Mouse (Mus musculus) heart, embryonic 16.5 days (tissue): ENCODE measurements around the gene Fam155a. TPM values are rescaled to one million over a fixed set of nuclear protein-coding genes. Genes with fewer than 3 reads are reported as not detected.

Experiments used
- ATAC-seq: fragments of 200-750 bp; cut with Nextera tagmentation; replicated peaks from 2 replicates; pipeline ENCODE4 v1.8.0; 2017; ENCODE audit warnings: moderate number of reproducible peaks; ENCODE audit not compliant: insufficient read depth, low FRiP score; ENCODE audit errors: extremely low read depth
- H3K27ac ChIP-seq: fragments of 300-500 bp; sonication (generic); 2 replicates; pipeline ENCODE4 v1.5.1; 2014; ENCODE audit warnings: mild to moderate bottlenecking, low read length, control low read depth, moderate library complexity
- H3K27me3 ChIP-seq: fragments of 300-500 bp; sonication (generic); 2 replicates; pipeline ENCODE4 v1.6.1; 2014; ENCODE audit warnings: low read length, mixed read lengths; ENCODE audit not compliant: control insufficient read depth, insufficient read depth
- H3K36me3 ChIP-seq: fragments of 300-500 bp; sonication (generic); 2 replicates; pipeline ENCODE4 v1.6.1; 2014; ENCODE audit not compliant: control insufficient read depth, insufficient read depth
- H3K4me1 ChIP-seq: fragments of 300-500 bp; sonication (generic); 2 replicates; pipeline ENCODE4 v1.6.1; 2014; ENCODE audit warnings: low read length, mixed read lengths; ENCODE audit not compliant: control insufficient read depth, insufficient read depth
- H3K4me2 ChIP-seq: fragments of 300-500 bp; sonication (generic); 2 replicates; pipeline ENCODE4 v1.6.1; 2014; ENCODE audit warnings: low read depth, mild to moderate bottlenecking, control low read depth, low read length
- H3K4me3 ChIP-seq: fragments of 300-500 bp; sonication (generic); 2 replicates; pipeline ENCODE4 v1.5.1; 2014; ENCODE audit warnings: mild to moderate bottlenecking, control low read depth, low read length
- H3K9ac ChIP-seq: fragments of 300-500 bp; sonication (generic); 2 replicates; pipeline ENCODE4 v1.6.1; 2014; ENCODE audit warnings: low read length, control low read depth
- H3K9me3 ChIP-seq: fragments of 300-500 bp; sonication (generic); replicated peaks from 2 replicates; pipeline ENCODE4 v1.6.1; 2016; ENCODE audit warnings: low read length; ENCODE audit not compliant: control insufficient read depth
- WGBS: fragments of 180-500 bp; shearing (Covaris S2); extraction: QIAGEN DNeasy Blood & Tissue Kit; methylation state at CpG from one replicate; pipeline ENCODE4 v1.1.7; 2014; 5-methylcytosine and 5-hydroxymethylcytosine counted together
- polyA plus RNA-seq: library from polyadenylated mRNA; unstranded; fragments of >200 nt; fragmentation: Nextera tagmentation; extraction: Ambion mirVana; gene quantifications from 2 replicates; pipeline ENCODE4 v1.2.1, GENCODE M21; 2015

Gene Fam155a
- polyA plus RNA-seq, 1 experiment from 2014 or later: 0.07 TPM

GRCm38 (mm10) chr8:9793351-9793750 lies 22.4 kb upstream of the Fam155a start:
- no peak overlapping the region for H3K27ac ChIP-seq
- H3K4me1 ChIP-seq: no peaks in the 10 kb centered on the region
- WGBS: 60% methylated on average over 9 of the region's 9 CpGs
- no peak overlapping the region for H3K4me2 ChIP-seq
- H3K27me3 ChIP-seq: no peaks in the 10 kb centered on the region
- no peak for ATAC-seq
- H3K36me3 ChIP-seq: no peaks in the 10 kb centered on the region
- no peak overlapping the region for H3K9ac ChIP-seq
- no peak overlapping the region for H3K4me3 ChIP-seq
- no peaks in the 10 kb centered on the region for H3K9me3 ChIP-seq

GRCm38 (mm10) chr8:9780332-9780731 lies 9.4 kb upstream of the Fam155a start:
- Histone ChIP-seq H3K4me1 (no peaks in the 10 kb centered on the region), H3K27ac (no peak overlapping the region), H3K9me3 (no peaks in the 10 kb centered on the region), H3K27me3 (no peaks in the 10 kb centered on the region; the same call in 1 of the 2 replicates), H3K36me3 (no peaks in the 10 kb centered on the region), H3K4me3 (no peak overlapping the region), H3K9ac (no peak overlapping the region), H3K4me2 (no peak overlapping the region)
- 71% methylated on average over 10 of the region's 10 CpGs for WGBS
- ATAC-seq: no peak

GRCm38 (mm10) chr8:9778148-9778547 lies 7.2 kb upstream of the Fam155a start:
- H3K4me1 ChIP-seq: no peaks in the 10 kb centered on the region
- H3K4me2 ChIP-seq: no peak overlapping the region
- H3K27ac ChIP-seq: no peak overlapping the region
- no peaks in the 10 kb centered on the region for H3K36me3 ChIP-seq
- ATAC-seq: no peak
- H3K27me3 ChIP-seq: peaks cover 6% of the 10 kb centered on the region; the same call in 1 of the 2 replicates
- WGBS: 70% methylated on average over 8 of the region's 8 CpGs
- no peaks in the 10 kb centered on the region for H3K9me3 ChIP-seq
- H3K9ac ChIP-seq: no peak overlapping the region
- no peak overlapping the region for H3K4me3 ChIP-seq

- Histone ChIP-seq H3K27me3 (peaks cover 17% of the 10 kb centered on the region), H3K4me3 (no peak overlapping the region), H3K4me2 (no peak overlapping the region), H3K9me3 (no peaks in the 10 kb centered on the region), H3K9ac (no peak overlapping the region), H3K4me1 (0 out of 2 replicates have a peak, but pooled peaks cover 3% of the 10 kb centered on the region), H3K27ac (no peak overlapping the region), H3K36me3 (no peaks in the 10 kb centered on the region)
- WGBS: 75% methylated on average over 10 of the region's 10 CpGs
- no peak for ATAC-seq
Observed at GRCm38 (mm10) chr8:9776818-9777217, 5.9 kb upstream of the Fam155a start.

- ATAC-seq: no peak
- Histone ChIP-seq H3K9me3 (0 out of 2 replicates have a peak, but pooled peaks cover 3% of the 10 kb centered on the region), H3K27ac (no peak overlapping the region), H3K4me1 (peaks cover 13% of the 10 kb centered on the region), H3K4me3 (peak overlapping the region; percentile 56; the same call in 1 of the 2 replicates), H3K9ac (no peak overlapping the region), H3K4me2 (peak overlapping the region; percentile 86; the same call in 1 of the 2 replicates), H3K27me3 (peaks cover 39% of the 10 kb centered on the region), H3K36me3 (no peaks in the 10 kb centered on the region)
- WGBS: 7% methylated on average over 6 of the region's 6 CpGs
Observed at GRCm38 (mm10) chr8:9772519-9772840, 1.5 kb upstream of the Fam155a start.

GRCm38 (mm10) chr8:9771606-9772518 lies 901 bp upstream of the Fam155a start:
- Histone ChIP-seq H3K27me3 (peaks cover 39% of the 10 kb centered on the region), H3K9me3 (0 out of 2 replicates have a peak, but pooled peaks cover 3% of the 10 kb centered on the region), H3K27ac (no peak overlapping the region), H3K4me3 (peak overlapping the region; percentile 56), H3K4me1 (peaks cover 13% of the 10 kb centered on the region), H3K4me2 (peak overlapping the region; percentile 86), H3K36me3 (no peaks in the 10 kb centered on the region), H3K9ac (no peak overlapping the region)
- WGBS: 2% methylated on average over 47 of the region's 55 CpGs
- ATAC-seq: no peak

- H3K9ac ChIP-seq: no peak overlapping the region
- ATAC-seq: no peak
- H3K27me3 ChIP-seq: peaks cover 39% of the 10 kb centered on the region
- peak overlapping the region; percentile 56 for H3K4me3 ChIP-seq
- 2% methylated on average over 47 of the region's 48 CpGs for WGBS
- 0 out of 2 replicates have a peak, but pooled peaks cover 3% of the 10 kb centered on the region for H3K9me3 ChIP-seq
- H3K27ac ChIP-seq: no peak overlapping the region
- H3K4me1 ChIP-seq: peaks cover 13% of the 10 kb centered on the region
- no peaks in the 10 kb centered on the region for H3K36me3 ChIP-seq
- peak overlapping the region; percentile 86 for H3K4me2 ChIP-seq
Observed at GRCm38 (mm10) chr8:9770261-9770998, 531 bp downstream of the Fam155a start.

GRCm38 (mm10) chr8:9769061-9769460 lies 1.9 kb downstream of the Fam155a start:
- Histone ChIP-seq H3K27me3 (peaks cover 36% of the 10 kb centered on the region), H3K4me3 (no peak overlapping the region), H3K27ac (no peak overlapping the region), H3K9ac (no peak overlapping the region), H3K9me3 (0 out of 2 replicates have a peak, but pooled peaks cover 3% of the 10 kb centered on the region), H3K36me3 (no peaks in the 10 kb centered on the region), H3K4me2 (no peak overlapping the region), H3K4me1 (peaks cover 13% of the 10 kb centered on the region)
- WGBS: 24% methylated on average over 6 of the region's 6 CpGs
- no peak; the same call in 1 of the 2 replicates for ATAC-seq

- H3K9ac ChIP-seq: no peak overlapping the region
- H3K27me3 ChIP-seq: no peaks in the 10 kb centered on the region
- no peaks in the 10 kb centered on the region for H3K4me1 ChIP-seq
- H3K9me3 ChIP-seq: no peaks in the 10 kb centered on the region
- no peaks in the 10 kb centered on the region for H3K36me3 ChIP-seq
- 64% methylated on average over 5 of the region's 5 CpGs for WGBS
- no peak overlapping the region for H3K4me3 ChIP-seq
- no peak overlapping the region for H3K27ac ChIP-seq
- no peak for ATAC-seq
- no peak overlapping the region for H3K4me2 ChIP-seq
Observed at GRCm38 (mm10) chr8:9735169-9735568, 35.8 kb downstream of the Fam155a start.
